Mouse (Mus musculus) adrenal gland, adult 18-20 months (tissue): ENCODE data around the gene Naa35. TPM values are rescaled to one million over a fixed set of nuclear protein-coding genes. Genes with fewer than 3 reads are reported as not detected.

Source experiments
- DNase-seq, 2 experiments: peaks; one replicate each; pipeline ENCODE4 v3.0.0; 2021 to 2022; ENCODE audit warnings: low spot score in 2 of 2
- total RNA-seq, 2 experiments: library from RNA; stranded (reverse); gene quantifications; 1 replicate in 1 of 2; 2 replicates in 1 of 2; pipeline ENCODE4 v1.2.3; 2021

The Naa35 gene
- total RNA-seq, 2 experiments from 2014 or later, result 68.8 to 70.2 TPM

GRCm38 (mm10) chr13:59634637-59635036, 49.6 kb downstream of the Naa35 start:
- no peak for DNase-seq

DNA sequence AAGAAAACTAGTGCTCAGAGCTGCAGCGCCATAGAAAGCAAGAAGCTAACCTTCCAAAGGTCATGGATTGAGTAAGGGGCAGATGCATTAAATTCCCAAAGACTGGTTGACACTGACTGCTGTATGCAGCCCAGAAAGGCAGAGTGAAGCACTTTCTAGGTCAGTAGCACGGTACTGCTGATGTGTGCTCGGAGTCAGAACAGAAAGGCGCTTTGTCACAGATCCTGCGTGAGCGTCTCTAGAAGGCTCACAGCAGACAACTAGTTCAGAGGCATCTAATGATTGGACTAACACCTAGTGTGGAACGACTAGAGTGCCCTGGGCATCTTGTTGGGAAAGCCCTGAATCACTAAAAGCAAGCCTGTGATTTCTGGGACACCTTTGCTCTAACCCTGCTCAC, 52.7 kb downstream of the Naa35 start:
- DNase-seq, result no peak

GRCm38 (mm10) chr13:59639368-59640177, 54.5 kb downstream of the Naa35 start:
- no peak for DNase-seq

GRCm38 (mm10) chr13:59640178-59640440, 55.0 kb downstream of the Naa35 start:
- DNase-seq, result no peak

GRCm38 (mm10) chr13:59642818-59643217, 57.8 kb downstream of the Naa35 start:
- DNase-seq, result no peak

DNA sequence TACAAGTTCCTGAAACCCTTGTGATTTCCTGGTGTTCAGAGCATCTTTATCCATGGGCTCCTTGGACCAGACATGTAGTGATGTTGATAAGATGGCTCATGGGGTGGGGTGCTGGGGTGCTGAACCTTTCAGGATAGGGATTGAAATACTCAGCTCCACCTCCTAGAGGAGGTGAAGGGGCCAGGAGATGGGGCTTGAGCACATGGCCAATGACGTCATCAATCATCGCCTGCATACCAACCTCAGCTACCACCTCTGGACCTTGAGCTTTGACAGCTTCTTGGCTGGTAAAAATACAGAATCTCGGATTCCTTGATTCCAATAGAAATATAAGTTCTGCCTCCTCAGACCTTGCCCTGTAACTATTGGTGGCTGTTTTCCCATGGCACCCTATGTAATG, 60.4 kb downstream of the Naa35 start:
- no peak for DNase-seq

DNA sequence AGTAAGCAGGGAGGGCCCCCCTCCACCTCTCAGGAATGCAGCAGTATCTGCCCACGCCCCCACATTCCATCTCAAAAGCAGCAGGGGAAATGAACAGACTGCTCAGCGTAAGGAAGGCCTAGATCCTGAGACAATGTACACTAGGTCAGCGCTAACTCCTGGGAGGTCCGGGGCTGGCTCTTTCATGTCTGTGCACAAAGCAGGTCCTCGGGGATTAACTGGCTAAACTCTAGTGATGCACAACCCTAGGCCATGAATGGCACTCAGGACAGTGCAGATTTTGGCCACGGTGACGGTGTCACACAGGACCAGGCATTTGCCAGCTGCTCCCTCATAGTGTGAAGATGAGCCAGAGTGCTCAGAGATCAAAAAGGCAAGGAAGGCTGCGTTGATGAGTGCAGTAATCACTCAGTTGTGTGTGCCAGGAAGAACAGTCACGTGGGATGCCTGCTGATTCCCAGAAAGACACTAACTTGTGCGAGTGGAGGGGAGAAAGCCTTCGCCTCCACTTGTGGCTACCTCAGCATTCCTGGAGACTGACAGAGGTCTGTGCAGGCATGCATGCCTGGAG, 61.7 kb downstream of the Naa35 start:
- no peak for DNase-seq

DNA sequence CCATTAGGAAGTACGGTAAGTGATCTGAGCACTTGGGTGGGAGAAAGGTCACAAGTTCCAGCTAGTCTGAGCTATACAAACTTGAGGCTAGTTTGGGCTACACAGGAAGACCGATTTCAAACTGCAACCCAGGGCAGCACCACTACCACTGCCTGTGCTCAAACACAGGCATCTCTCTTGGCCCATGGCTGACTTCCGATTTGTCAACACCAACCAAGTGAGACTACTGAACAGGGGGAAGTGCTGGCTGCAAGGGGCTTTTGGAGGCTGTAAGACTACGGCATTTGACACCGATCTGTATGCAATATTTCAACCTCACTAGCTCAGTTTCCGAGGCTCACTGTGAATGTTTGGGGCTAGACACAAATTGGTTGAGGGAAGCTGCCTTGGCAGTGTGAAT, 62.4 kb downstream of the Naa35 start:
- DNase-seq, result no peak

DNA sequence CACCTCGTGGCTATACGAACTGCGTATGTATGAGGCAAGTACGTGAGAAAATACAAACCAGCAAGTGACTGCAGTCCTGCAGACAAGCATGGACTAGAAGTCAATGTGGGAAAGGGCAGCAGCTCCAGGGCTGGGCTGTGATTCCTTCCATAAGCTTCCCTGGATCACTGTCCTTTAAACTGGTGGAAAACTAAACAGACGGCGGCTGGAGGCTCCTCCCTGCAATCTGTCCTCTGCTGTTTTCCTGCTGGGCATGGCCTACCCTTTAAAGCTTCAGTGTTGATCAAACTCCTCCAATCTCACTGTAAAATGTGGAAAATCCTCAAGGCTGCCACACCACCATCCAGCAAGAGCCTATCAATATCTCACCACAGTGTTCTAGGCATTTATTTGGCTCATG, 63.5 kb downstream of the Naa35 start:
- no peak for DNase-seq

DNA sequence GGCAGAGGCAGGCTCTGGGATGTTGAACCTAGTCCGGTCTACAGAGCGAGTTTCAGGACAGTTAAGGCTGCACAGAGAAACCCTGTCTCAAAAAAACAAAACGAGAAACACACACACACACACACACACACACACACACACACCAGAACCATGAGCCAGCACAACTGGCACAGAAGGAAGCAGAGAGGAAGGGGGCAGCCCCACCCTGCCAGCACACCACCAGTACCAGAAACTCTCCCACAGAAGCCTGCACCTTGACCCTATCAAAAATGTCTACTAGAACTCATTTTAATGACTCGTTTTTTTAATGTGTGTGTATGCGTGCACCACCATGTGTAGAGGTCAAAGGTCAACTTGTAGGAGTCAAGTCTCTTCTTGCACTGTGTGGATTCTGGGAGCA, 64.7 kb downstream of the Naa35 start:
- DNase-seq, result no peak

DNA sequence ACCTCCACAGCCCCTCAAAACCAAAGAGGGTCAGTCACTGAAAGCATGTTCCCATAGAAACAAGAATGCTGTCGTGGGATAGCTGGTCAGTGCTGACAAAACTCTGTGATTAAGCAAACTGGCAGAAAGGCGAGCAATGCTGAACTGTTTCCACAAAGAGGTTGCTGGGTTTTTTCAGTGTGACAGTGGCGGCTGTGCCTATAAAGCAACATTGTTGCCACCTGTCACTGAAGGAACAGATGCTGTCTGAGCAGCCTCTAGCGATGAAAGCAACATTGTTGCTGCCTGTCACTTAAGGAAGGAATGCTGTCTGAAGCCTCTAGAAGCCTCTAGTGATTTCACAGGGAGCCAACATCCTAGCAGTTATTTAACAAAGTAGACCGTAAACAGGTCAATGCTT, 67.6 kb downstream of the Naa35 start:
- no peak for DNase-seq

DNA sequence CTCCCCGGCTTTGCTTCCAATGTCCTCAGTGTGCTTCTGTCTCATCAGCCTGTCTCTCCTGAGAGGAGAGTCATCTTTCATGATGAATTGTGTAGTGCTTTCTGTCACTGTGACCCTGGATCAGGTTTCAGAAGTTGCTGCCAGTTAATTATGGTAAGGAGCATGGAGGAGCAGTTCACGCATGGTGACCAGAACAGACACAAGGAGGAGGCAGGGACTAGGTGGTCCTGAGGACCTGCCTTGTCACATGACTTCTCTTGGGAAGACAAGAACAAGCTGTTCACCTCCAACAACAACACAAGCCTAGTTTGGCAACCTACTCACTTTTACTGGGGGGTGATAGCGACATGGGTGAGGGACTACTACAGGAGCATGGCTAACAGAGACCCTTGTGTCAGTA, 68.1 kb downstream of the Naa35 start:
- DNase-seq, result no peak

DNA sequence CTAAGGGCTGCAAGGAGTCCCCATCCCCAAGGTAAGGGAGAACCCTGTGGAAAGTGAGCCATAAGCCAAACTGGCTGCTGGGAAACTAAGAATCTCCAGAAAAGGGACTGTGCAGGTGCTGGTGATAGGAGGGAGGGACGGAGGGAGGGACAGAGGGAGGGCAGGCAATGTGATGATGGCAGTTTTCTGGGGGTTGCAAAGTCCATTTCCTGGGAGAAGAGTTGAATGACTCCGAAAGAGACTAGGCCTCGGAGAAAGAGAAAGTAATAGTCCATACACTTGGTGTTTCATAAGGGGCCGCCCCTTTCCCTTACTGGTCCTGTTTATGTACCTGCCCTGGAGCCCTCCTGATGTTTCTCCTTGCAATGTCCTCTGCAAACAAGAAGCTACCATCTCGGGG, 69.4 kb downstream of the Naa35 start:
- DNase-seq, result no peak

- no peak for DNase-seq
Observed at GRCm38 (mm10) chr13:59655718-59656315, 70.8 kb downstream of the Naa35 start.

GRCm38 (mm10) chr13:59656316-59656832, 71.3 kb downstream of the Naa35 start:
- DNase-seq, result no peak

DNA sequence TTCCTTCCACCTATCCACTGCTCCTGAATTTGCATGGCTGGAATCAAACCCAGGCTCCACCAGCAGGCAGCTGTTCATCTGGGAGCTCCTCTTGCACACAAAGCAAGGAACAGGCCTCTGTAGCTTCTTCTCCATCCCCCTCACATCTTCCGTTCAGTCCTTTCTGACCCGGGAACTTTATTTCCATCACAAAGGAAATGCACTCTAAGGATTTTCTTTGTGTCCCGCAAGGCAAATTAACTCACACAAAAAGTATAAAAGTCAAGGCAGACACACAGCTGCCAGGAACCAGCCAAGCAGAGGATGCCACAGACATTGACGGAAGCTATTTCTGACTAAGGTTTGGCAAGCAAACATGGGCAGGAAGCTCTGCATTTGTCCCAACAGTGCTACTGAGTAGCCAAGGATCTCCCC, 71.9 kb downstream of the Naa35 start:
- DNase-seq, result no peak

GRCm38 (mm10) chr13:59657781-59658180, 72.7 kb downstream of the Naa35 start:
- DNase-seq, result no peak

- DNase-seq, result no peak
Observed at GRCm38 (mm10) chr13:59660371-59660770, 75.3 kb downstream of the Naa35 start.

- DNase-seq, result no peak
Observed at GRCm38 (mm10) chr13:59661387-59661786, 76.3 kb downstream of the Naa35 start.

DNA sequence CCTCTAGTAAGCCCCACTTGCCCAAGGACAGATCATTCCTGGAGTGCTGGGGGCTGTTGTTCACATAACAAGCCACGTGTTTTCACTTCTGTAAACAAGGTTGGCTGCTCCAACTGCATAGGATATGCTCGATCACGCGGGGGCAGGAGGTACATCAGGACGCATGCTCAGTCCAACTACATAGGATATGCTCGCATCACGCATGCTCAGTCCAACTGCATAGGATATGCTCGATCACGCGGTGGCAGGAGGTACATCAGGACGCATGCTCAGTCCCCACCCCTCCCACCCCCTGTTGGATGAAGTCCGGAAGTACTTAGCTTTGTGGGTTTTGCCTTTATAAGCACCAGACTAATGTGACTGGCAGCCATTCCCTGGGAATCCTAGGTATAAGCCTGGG, 76.9 kb downstream of the Naa35 start:
- DNase-seq, result no peak

- no peak for DNase-seq
Observed at GRCm38 (mm10) chr13:59663939-59664712, 79.1 kb downstream of the Naa35 start.

DNA sequence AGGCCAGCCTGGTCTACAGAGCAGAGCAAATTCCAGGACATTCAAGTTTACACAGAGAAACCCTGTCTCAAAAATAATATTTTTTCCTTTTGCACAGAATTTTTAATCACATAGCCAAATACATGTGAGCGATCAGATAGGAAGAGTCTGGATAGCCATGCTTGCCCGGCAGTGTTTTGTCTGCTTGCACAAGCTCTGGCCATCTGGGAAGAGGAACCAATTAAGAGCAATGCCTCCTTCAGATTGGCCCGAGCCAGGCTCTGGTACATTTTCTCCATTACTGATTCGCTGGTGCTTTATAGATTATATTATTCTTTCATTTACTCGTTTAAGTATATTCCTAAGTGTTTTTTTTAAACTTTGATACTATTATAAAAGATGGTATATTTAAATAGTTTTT, 82.7 kb downstream of the Naa35 start:
- DNase-seq, result no peak
